Mouse (Mus musculus): ENCODE results near the gene Gimap3. TPM values are rescaled to one million over a fixed set of nuclear protein-coding genes. Genes with fewer than 3 reads are reported as not detected.

Gimap3 gene
- total and polyA plus RNA-seq, 2 experiments from 2014 or later = not detected

DNA sequence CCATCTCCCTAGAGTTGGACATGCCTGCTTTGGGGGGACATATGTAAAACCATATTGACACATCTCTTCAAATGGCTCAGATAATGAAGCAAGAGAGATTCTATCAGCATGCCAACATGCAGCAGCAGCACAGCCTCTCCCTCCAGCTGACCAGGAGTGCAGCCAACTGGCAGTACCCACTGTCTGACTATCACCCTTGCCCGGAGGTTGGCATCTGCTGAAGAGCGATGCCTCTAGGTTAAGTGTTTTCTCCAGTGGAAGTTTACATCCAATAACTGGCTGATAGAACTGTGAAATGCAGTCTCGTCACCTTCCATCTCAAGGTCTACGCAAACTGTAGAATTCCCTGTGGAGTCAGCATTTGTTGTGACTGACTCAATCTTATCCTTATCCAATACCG, 33.0 kb downstream of the Gimap3 start:
- Histone ChIP-seq H3K27me3 (ENCODE audit: insufficient read depth, low read length) (peaks cover 19% of the 10 kb centered on the region), H3K4me3 (ENCODE audit: low read depth, low read length) (no peak overlapping the region), H3K36me3 (ENCODE audit: insufficient read depth) (no peaks in the 10 kb centered on the region), H3K9ac (no peak overlapping the region), H3K9me3 (ENCODE audit: low read length) (no peaks in the 10 kb centered on the region), H3K27ac (ENCODE audit: low read depth, low read length) (no peak overlapping the region), H3K4me2 (ENCODE audit: low read depth) (no peak overlapping the region), H3K4me1 (ENCODE audit: insufficient read depth) (no peaks in the 10 kb centered on the region)
- WGBS = 81% methylated on average over 5 of the region's 5 CpGs
- no peak for DNase-seq
- ATAC-seq = no peak
- TF ChIP-seq CTCF (IDR thresholded peaks at IDR 0.05; ENCODE audit: low read depth) = no peak

DNA sequence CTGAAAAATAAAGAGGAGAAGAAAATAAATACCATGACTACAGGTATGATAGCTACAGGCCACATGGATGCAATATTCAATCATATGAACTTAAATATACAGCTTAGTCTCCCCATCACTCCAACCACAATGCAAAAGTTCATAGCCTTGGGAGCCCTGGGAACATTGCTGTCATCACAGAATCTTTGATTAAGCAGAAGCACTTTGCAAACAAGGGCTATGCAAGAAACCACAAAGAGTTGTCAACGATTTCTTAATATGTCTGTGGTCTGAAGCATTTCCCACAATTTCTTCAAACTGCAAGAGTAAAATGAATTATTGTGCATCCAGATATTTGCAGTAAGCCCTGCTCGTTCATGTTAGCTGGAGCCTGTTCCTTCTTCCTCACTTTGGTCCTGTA, 33.6 kb downstream of the Gimap3 start:
- DNase-seq = no peak

DNA sequence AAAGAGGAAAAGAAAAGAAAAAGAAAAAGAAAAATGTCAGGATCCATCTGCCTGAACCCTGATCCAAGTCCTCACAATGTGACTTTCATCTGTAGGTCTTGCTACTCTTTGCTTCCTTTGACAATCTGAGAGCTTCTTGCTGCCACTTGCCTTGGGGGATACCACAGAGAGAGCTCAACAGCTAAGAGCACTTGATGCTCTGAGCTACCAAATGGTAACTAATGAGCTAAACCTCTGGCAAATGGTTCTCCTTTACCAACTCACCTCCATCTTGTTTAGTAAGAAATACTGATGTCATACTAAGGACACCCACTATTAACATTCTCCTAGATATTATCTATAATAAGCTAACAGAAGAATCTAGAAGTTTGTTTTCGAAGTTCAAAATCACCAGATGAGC, 37.0 kb downstream of the Gimap3 start:
- Histone ChIP-seq H3K4me1 (ENCODE audit: insufficient read depth) (no peaks in the 10 kb centered on the region), H3K4me3 (ENCODE audit: low read depth, low read length) (no peak overlapping the region), H3K4me2 (ENCODE audit: low read depth) (no peak overlapping the region), H3K9ac (no peak overlapping the region), H3K9me3 (ENCODE audit: low read length) (no peaks in the 10 kb centered on the region), H3K36me3 (ENCODE audit: insufficient read depth) (no peaks in the 10 kb centered on the region), H3K27me3 (ENCODE audit: insufficient read depth, low read length) (no peaks in the 10 kb centered on the region), H3K27ac (ENCODE audit: low read depth, low read length) (no peak overlapping the region)
- ATAC-seq = no peak
- WGBS = 92% methylated on average over 1 of the region's 1 CpGs
- DNase-seq = no peak
- no peak for TF ChIP-seq CTCF (IDR thresholded peaks at IDR 0.05; ENCODE audit: low read depth)

More for the DNA sequence above, 33.6 kb downstream of the Gimap3 start:
- H3K27ac ChIP-seq (ENCODE audit: low read depth, low read length) = no peak overlapping the region
- H3K9ac ChIP-seq = no peak overlapping the region
- H3K4me1 ChIP-seq (ENCODE audit: insufficient read depth) = no peaks in the 10 kb centered on the region
- no peak for TF ChIP-seq CTCF (IDR thresholded peaks at IDR 0.05; ENCODE audit: low read depth)
- ATAC-seq = no peak
- 83% methylated on average over 2 of the region's 2 CpGs for WGBS
- H3K9me3 ChIP-seq (ENCODE audit: low read length) = no peaks in the 10 kb centered on the region
- peaks cover 13% of the 10 kb centered on the region for H3K27me3 ChIP-seq (ENCODE audit: insufficient read depth, low read length)
- H3K4me3 ChIP-seq (ENCODE audit: low read depth, low read length) = no peak overlapping the region
- H3K4me2 ChIP-seq (ENCODE audit: low read depth) = no peak overlapping the region
- H3K36me3 ChIP-seq (ENCODE audit: insufficient read depth) = no peaks in the 10 kb centered on the region

DNA sequence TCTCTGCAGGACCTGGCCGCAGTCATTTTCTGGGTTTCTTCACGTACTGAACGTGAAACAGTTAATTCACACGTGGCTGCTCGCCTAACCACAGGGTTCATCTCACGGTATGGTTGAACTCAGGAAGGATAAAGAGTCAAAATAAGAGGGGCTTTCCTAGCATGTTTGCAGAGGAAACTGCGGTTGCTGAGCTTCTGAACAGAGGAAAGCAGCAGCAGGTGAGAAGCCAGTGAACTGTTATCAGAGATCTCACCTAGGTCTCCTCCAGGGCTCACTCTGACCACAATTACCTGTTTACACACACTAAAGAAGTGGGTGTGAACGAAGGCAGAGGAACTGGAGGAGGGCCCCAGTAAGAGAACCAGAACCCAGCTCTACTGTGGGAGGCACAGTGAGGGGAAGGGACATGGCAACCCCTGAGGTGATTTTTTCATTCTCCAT, 37.8 kb downstream of the Gimap3 start:
- no peak for ATAC-seq
- no peaks in the 10 kb centered on the region for H3K36me3 ChIP-seq (ENCODE audit: insufficient read depth)
- no peak for TF ChIP-seq CTCF (IDR thresholded peaks at IDR 0.05; ENCODE audit: low read depth)
- no peak overlapping the region for H3K4me3 ChIP-seq (ENCODE audit: low read depth, low read length)
- no peak overlapping the region for H3K27ac ChIP-seq (ENCODE audit: low read depth, low read length)
- H3K9ac ChIP-seq = no peak overlapping the region
- H3K4me1 ChIP-seq (ENCODE audit: insufficient read depth) = no peaks in the 10 kb centered on the region
- WGBS = 60% methylated on average over 8 of the region's 8 CpGs
- H3K27me3 ChIP-seq (ENCODE audit: insufficient read depth, low read length) = no peaks in the 10 kb centered on the region
- H3K4me2 ChIP-seq (ENCODE audit: low read depth) = no peak overlapping the region
- DNase-seq = no peak
- no peaks in the 10 kb centered on the region for H3K9me3 ChIP-seq (ENCODE audit: low read length)

DNA sequence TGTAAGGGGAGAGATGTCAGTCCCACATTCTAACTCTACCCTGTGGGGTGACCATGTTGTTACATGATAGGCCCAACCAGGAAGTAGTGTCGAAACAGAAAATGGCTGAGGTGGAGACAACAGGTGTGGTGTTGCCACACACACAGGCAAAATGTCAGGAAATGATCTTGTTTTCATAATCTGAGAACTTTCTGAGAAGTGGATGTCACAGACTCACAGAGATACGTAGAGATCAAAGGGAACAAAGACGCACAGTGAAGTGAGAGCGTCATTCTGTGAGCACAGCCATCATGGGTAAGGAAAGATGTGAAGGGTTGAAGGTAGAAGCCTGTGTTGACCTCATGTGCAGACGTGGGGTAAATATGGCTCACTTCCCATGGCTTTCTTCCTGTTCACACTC, 42.9 kb downstream of the Gimap3 start:
- H3K9me3 ChIP-seq (ENCODE audit: low read length) = no peaks in the 10 kb centered on the region
- H3K4me1 ChIP-seq (ENCODE audit: insufficient read depth) = no peaks in the 10 kb centered on the region
- H3K27ac ChIP-seq (ENCODE audit: low read depth, low read length) = no peak overlapping the region
- DNase-seq (no peak), ATAC-seq (no peak)
- no peaks in the 10 kb centered on the region for H3K36me3 ChIP-seq (ENCODE audit: insufficient read depth)
- H3K9ac ChIP-seq = no peak overlapping the region
- H3K27me3 ChIP-seq (ENCODE audit: insufficient read depth, low read length) = no peaks in the 10 kb centered on the region
- no peak overlapping the region for H3K4me2 ChIP-seq (ENCODE audit: low read depth)
- no peak overlapping the region for H3K4me3 ChIP-seq (ENCODE audit: low read depth, low read length)
- 87% methylated on average over 5 of the region's 5 CpGs for WGBS
- no peak for TF ChIP-seq CTCF (IDR thresholded peaks at IDR 0.05; ENCODE audit: low read depth)

DNA sequence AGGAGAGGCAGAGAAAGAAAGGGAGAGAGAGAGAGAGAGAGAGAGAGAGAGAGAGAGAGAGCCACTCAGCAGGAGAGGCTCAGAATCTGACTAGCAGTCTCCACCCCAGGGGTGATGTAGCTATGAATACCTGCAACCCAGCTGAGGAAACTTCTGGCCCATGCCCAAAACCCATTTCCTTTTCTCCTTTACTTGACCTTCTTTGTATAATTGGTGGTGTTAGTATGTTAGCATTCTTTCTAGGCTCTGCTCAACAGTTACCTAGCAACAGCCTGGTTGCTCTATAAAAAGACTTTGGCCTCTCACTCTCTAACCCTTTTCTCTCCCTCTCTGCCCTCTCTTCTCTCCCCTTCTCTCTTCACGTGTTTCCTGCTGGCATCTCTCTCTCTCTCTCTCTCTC, 45.2 kb downstream of the Gimap3 start:
- 0% methylated on average over 1 of the region's 1 CpGs for WGBS
- H3K36me3 ChIP-seq (ENCODE audit: insufficient read depth) = no peaks in the 10 kb centered on the region
- H3K9me3 ChIP-seq (ENCODE audit: low read length) = no peaks in the 10 kb centered on the region
- H3K4me1 ChIP-seq (ENCODE audit: insufficient read depth) = no peaks in the 10 kb centered on the region
- H3K9ac ChIP-seq = no peak overlapping the region
- ATAC-seq (peak; percentile 78; the same call in 1 of the 2 replicates), DNase-seq (peak; percentile 19)
- no peak for TF ChIP-seq CTCF (IDR thresholded peaks at IDR 0.05; ENCODE audit: low read depth)
- H3K4me2 ChIP-seq (ENCODE audit: low read depth) = no peak overlapping the region
- H3K27ac ChIP-seq (ENCODE audit: low read depth, low read length) = no peak overlapping the region
- no peaks in the 10 kb centered on the region for H3K27me3 ChIP-seq (ENCODE audit: insufficient read depth, low read length)
- H3K4me3 ChIP-seq (ENCODE audit: low read depth, low read length) = no peak overlapping the region

DNA sequence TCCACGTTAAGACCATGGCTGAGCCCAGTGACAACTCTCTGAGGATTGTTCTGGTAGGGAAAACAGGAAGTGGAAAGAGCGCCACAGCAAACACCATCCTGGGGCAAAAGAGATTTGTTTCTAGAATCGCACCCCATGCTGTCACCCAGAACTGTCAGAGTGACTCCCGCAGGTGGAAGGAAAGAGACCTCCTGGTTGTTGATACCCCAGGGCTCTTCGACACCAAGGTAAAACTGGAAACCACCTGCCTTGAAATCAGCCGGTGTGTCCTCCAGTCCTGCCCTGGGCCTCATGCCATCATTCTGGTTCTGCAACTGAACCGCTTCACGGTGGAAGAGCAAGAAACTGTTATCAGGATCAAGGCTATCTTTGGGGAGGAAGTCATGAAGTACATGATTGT, 47.2 kb downstream of the Gimap3 start:
- no peaks in the 10 kb centered on the region for H3K4me1 ChIP-seq (ENCODE audit: insufficient read depth)
- no peak overlapping the region for H3K9ac ChIP-seq
- no peak for ATAC-seq
- H3K36me3 ChIP-seq (ENCODE audit: insufficient read depth) = no peaks in the 10 kb centered on the region
- TF ChIP-seq CTCF (IDR thresholded peaks at IDR 0.05; ENCODE audit: low read depth) = no peak
- no peak overlapping the region for H3K4me3 ChIP-seq (ENCODE audit: low read depth, low read length)
- 92% methylated on average over 8 of the region's 8 CpGs for WGBS
- no peak for DNase-seq
- H3K27ac ChIP-seq (ENCODE audit: low read depth, low read length) = no peak overlapping the region
- no peaks in the 10 kb centered on the region for H3K9me3 ChIP-seq (ENCODE audit: low read length)
- no peak overlapping the region for H3K4me2 ChIP-seq (ENCODE audit: low read depth)
- no peaks in the 10 kb centered on the region for H3K27me3 ChIP-seq (ENCODE audit: insufficient read depth, low read length)

DNA sequence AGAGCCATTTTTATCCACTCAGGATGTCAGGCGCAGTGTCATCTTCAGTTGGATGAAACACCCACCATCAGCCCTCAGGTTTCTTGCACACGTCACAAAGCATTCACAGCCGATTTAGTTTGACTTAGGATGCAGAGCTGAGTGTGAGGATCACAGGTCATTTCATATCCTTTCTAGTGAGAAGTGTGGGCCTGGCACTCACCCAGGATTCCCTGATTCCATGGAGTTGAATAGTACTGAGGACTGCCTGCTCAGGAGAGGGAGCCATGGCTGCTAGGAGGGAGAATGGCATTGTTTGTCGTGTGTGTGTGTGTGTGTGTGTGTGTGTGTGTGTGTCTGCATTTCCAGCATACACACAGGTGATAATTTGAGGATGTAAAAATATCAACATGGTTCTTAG, 50.3 kb downstream of the Gimap3 start:
- no peak overlapping the region for H3K4me3 ChIP-seq (ENCODE audit: low read depth, low read length)
- ATAC-seq (no peak), DNase-seq (no peak)
- no peaks in the 10 kb centered on the region for H3K4me1 ChIP-seq (ENCODE audit: insufficient read depth)
- TF ChIP-seq CTCF (IDR thresholded peaks at IDR 0.05; ENCODE audit: low read depth) = no peak
- H3K4me2 ChIP-seq (ENCODE audit: low read depth) = no peak overlapping the region
- no peak overlapping the region for H3K27ac ChIP-seq (ENCODE audit: low read depth, low read length)
- WGBS = 80% methylated on average over 4 of the region's 4 CpGs
- H3K36me3 ChIP-seq (ENCODE audit: insufficient read depth) = no peaks in the 10 kb centered on the region
- no peaks in the 10 kb centered on the region for H3K27me3 ChIP-seq (ENCODE audit: insufficient read depth, low read length)
- H3K9me3 ChIP-seq (ENCODE audit: low read length) = no peaks in the 10 kb centered on the region
- no peak overlapping the region for H3K9ac ChIP-seq
